8 mouse cellular contexts compared by ENCODE assay signal in the genomic region with DNA sequence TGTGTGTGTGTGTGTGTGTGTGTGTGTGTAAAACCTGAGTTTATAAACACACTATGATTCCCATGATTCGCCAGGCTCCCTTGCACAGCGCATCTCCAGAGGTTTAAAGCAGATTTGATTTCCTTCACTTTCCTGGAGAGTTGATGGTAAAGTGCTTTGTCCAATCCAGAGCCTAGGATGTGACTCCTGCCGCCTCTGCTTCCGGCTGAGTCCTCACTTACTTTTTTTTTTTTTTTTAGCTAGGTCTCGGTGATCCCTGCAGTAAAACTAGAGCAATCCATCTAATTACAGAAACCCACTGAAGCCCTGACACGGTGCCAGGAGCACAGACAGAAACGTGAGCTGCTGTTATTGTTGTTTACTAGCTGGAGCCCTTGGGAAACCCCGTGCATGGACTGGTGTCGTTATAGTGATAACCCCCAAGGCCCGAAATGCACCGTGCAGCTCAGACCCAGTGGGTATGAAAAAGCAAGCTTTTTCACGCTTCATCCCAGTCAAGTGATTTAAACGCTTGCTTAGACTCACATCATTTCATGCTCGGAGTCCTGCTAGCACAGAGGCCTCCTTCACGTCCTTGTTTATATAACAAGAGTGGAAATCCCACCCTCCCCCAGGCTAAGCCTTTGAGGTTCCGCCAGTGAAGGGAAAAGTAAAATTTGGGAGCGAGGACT. TPM values are rescaled to one million over a fixed set of nuclear protein-coding genes. Genes with fewer than 3 reads are reported as not detected.
A peak's percentile ranks its signal among the peaks of the same experiment; 100 is the strongest.
DNase-seq lines count a peak whose midpoint lies in the region; ATAC-seq and TF ChIP-seq lines count a peak whose summit lies in the region.

No protein-coding gene starts in this region.

- H3K4me2 ChIP-seq in forebrain, embryonic 14.5 days (ENCODE audit: low read length), result peak overlapping the region; percentile 40
- H3K4me2 ChIP-seq in intestine, embryonic 15.5 days (replicated peaks), result peak overlapping the region; percentile 33
- peak overlapping the region; percentile 32 for H3K4me2 ChIP-seq in stomach, embryonic 14.5 days (replicated peaks; ENCODE audit: low read depth, low read length)

- H3K27me3 ChIP-seq in forebrain, embryonic 14.5 days (replicated peaks; ENCODE audit: control insufficient read depth, insufficient read depth, low read length), result no peaks in the 10 kb centered on the region
- no peaks in the 10 kb centered on the region for H3K27me3 ChIP-seq in intestine, embryonic 15.5 days (replicated peaks)
- no peaks in the 10 kb centered on the region for H3K27me3 ChIP-seq in stomach, embryonic 14.5 days (ENCODE audit: control insufficient read depth, insufficient read depth, low read length)

- H3K36me3 ChIP-seq in ES-E14 (ENCODE audit: control insufficient read depth, insufficient read depth, low read length, poor library complexity, severe bottlenecking), result no peaks in the 10 kb centered on the region
- no peaks in the 10 kb centered on the region for H3K36me3 ChIP-seq in forebrain, embryonic 14.5 days (ENCODE audit: control insufficient read depth, insufficient read depth, low read length)
- no peaks in the 10 kb centered on the region for H3K36me3 ChIP-seq in intestine, embryonic 15.5 days
- no peaks in the 10 kb centered on the region for H3K36me3 ChIP-seq in stomach, embryonic 14.5 days (ENCODE audit: control insufficient read depth, insufficient read depth, low read length)

- H3K9me3 ChIP-seq in ES-E14 (ENCODE audit: control insufficient read depth, insufficient read depth, low read depth, low read length), result no peaks in the 10 kb centered on the region
- no peaks in the 10 kb centered on the region for H3K9me3 ChIP-seq in forebrain, embryonic 14.5 days (replicated peaks; ENCODE audit: control insufficient read depth, low read length)
- no peaks in the 10 kb centered on the region for H3K9me3 ChIP-seq in intestine, embryonic 15.5 days
- no peaks in the 10 kb centered on the region for H3K9me3 ChIP-seq in stomach, embryonic 14.5 days (ENCODE audit: control insufficient read depth, low read depth, low read length)

- H3K27ac ChIP-seq in ES-E14 (ENCODE audit: insufficient read depth, low read depth, low read length, poor library complexity, severe bottlenecking), result no peak overlapping the region
- 0 out of 2 replicates have a peak overlapping the region, but pooled peaks have one; percentile 11 for H3K27ac ChIP-seq in forebrain, embryonic 14.5 days (ENCODE audit: low read depth, low read length)
- H3K27ac ChIP-seq in intestine, embryonic 15.5 days, result peak overlapping the region; percentile 66
- peak overlapping the region; percentile 56 for H3K27ac ChIP-seq in stomach, embryonic 14.5 days (ENCODE audit: low read length)

- ATAC-seq in forebrain, embryonic 14.5 days, result peak; percentile 80
- ATAC-seq in intestine, embryonic 15.5 days, result peak; percentile 64
- ATAC-seq in stomach, embryonic 14.5 days (ENCODE audit: insufficient number of reproducible peaks, insufficient read depth, low FRiP score, low read depth), result peak; percentile 50; the same call in 1 of the 2 replicates

- no peak overlapping the region for H3K9ac ChIP-seq in ES-E14 (ENCODE audit: insufficient read depth, low read depth, low read length, poor library complexity, severe bottlenecking)
- H3K9ac ChIP-seq in forebrain, embryonic 14.5 days (ENCODE audit: low read length), result peak overlapping the region; percentile 32
- H3K9ac ChIP-seq in intestine, embryonic 15.5 days, result no peak overlapping the region
- H3K9ac ChIP-seq in stomach, embryonic 14.5 days (replicated peaks; ENCODE audit: low read depth, low read length), result no peak overlapping the region

- peaks cover 11 to 13% of the 10 kb centered on the region in 2 experiments; a peak in 3 of 4 replicates for H3K4me1 ChIP-seq in ES-E14 (ENCODE audit: control insufficient read depth in 2 of 2, insufficient read depth in 2 of 2, low read length in 2 of 2, poor library complexity in 1 of 2)
- peaks cover 6% of the 10 kb centered on the region; the same call in 1 of the 2 replicates for H3K4me1 ChIP-seq in forebrain, embryonic 14.5 days (ENCODE audit: control insufficient read depth, insufficient read depth, low read length)
- H3K4me1 ChIP-seq in intestine, embryonic 15.5 days (replicated peaks), result peaks cover 17% of the 10 kb centered on the region; the same call in 1 of the 2 replicates
- H3K4me1 ChIP-seq in stomach, embryonic 14.5 days (ENCODE audit: control insufficient read depth, insufficient read depth, low read length), result 0 out of 2 replicates have a peak, but pooled peaks cover 5% of the 10 kb centered on the region

- peak; percentile 36 for DNase-seq in adrenal gland, adult 2 months
- no peak for DNase-seq in adrenal gland, adult 18-20 months (ENCODE audit: low spot score in 2 of 2)
- no peak for DNase-seq in ES-E14 (ENCODE audit: low read depth, low spot score)
- peak; percentile 75 for DNase-seq in forebrain, embryonic 14.5 days (ENCODE audit: low spot score)
- DNase-seq in lung, postnatal 14 days, result peak; percentile 21
- no peak for DNase-seq in spleen, adult 12 weeks (ENCODE audit: low spot score)

- WGBS in forebrain, embryonic 14.5 days, result 21% methylated on average over 17 of the region's 17 CpGs
- WGBS in intestine, embryonic 15.5 days, result 19% methylated on average over 17 of the region's 17 CpGs
- WGBS in stomach, embryonic 14.5 days, result 15% methylated on average over 17 of the region's 17 CpGs

- H3K4me3 ChIP-seq in ES-E14 (ENCODE audit: insufficient read depth in 1 of 2, low read depth in 1 of 2, low read length in 2 of 2, poor library complexity in 1 of 2, severe bottlenecking in 1 of 2), result peak overlapping the region in 1 of 2 experiments; percentile 11; a peak in 1 of 4 replicates
- H3K4me3 ChIP-seq in forebrain, embryonic 14.5 days (ENCODE audit: low read depth, low read length), result no peak overlapping the region
- H3K4me3 ChIP-seq in intestine, embryonic 15.5 days (replicated peaks), result no peak overlapping the region
- H3K4me3 ChIP-seq in stomach, embryonic 14.5 days (ENCODE audit: low read depth, low read length), result no peak overlapping the region

- in situ Hi-C loops in ES-E14 (cut with MboI; ENCODE audit: low sequenced_read_pairs in 2 of 2, unreplicated experiment in 2 of 2), result no loop called here

TF ChIP-seq in ES-E14, 5 proteins besides CTCF, POLR2A, EP300 and RAD21:
- TF ChIP-seq CHD2 (IDR thresholded peaks at IDR 0.05; ENCODE audit: low read depth, low read length) (no peak), HCFC1 (IDR thresholded peaks at IDR 0.05; ENCODE audit: borderline replicate concordance, insufficient read depth, low read length) (no peak), ZNF384 (IDR thresholded peaks at IDR 0.05; ENCODE audit: low read depth, low read length) (peak; percentile 70; the same call in 1 of the 2 replicates), ZC3H11A (IDR thresholded peaks at IDR 0.05; ENCODE audit: borderline replicate concordance, low read depth, low read length) (no peak)
TF ChIP-seq in ES-E14: peak in this region for 1.

RNA-seq across cellular contexts. Expression of a gene that starts 36.3 kb away (rescaled TPM):
- total RNA-seq in adrenal gland, adult 2 months (2021), result 100 to 1,000 TPM; 282 to 367 TPM
- polyA plus RNA-seq in adrenal gland, adult 2 months (2012; rRNA removed), result 182 and 197 TPM in 2 replicates
- total RNA-seq in adrenal gland, adult 18-20 months (2021), result 100 to 1,000 TPM; 349 to 353 TPM
- total RNA-seq in ES-E14 (2012; rRNA removed), result 140 and 241 TPM in 2 replicates
- polyA plus RNA-seq in forebrain, embryonic 14.5 days (2014; fragmentation: Nextera tagmentation; extraction: Ambion mirVana), result 691 and 743 TPM in 2 replicates
- 414 and 470 TPM in 2 replicates for polyA plus RNA-seq in intestine, embryonic 15.5 days (2015; fragmentation: Nextera tagmentation; extraction: Ambion mirVana)
- 679 and 695 TPM in 2 replicates for polyA plus RNA-seq in stomach, embryonic 14.5 days (2014; fragmentation: Nextera tagmentation; extraction: Ambion mirVana)

Comparison
In these comparisons a context has a peak if more than half of its experiments do, and no peak if none do; other contexts are left out.
1. DNase-seq: peak in adrenal gland, adult 2 months (single experiment), forebrain, embryonic 14.5 days (single experiment) and lung, postnatal 14 days (single experiment); none in adrenal gland, adult 18-20 months (0 of 2), ES-E14 (single experiment) and spleen, adult 12 weeks (single experiment).
2. Peak in every context shown above with its lines, with median percentiles within 50 percentile points of each other: ATAC-seq and H3K4me2 ChIP-seq.